Mouse (Mus musculus): ENCODE data around the gene Primpol. TPM values are rescaled to one million over a fixed set of nuclear protein-coding genes. Genes with fewer than 3 reads are reported as not detected.

Primpol gene
- polyA plus RNA-seq, 1 experiment from 2014 or later = 14.9 TPM

- H3K4me3 ChIP-seq (ENCODE audit: low read depth, low read length) = no peak overlapping the region
- no peak overlapping the region for H3K27ac ChIP-seq (ENCODE audit: low read depth, low read length)
- H3K9ac ChIP-seq (ENCODE audit: low read length) = no peak overlapping the region
- H3K4me2 ChIP-seq (ENCODE audit: low read depth, low read length, severe bottlenecking) = no peak overlapping the region
- no peaks in the 10 kb centered on the region for H3K9me3 ChIP-seq (ENCODE audit: control insufficient read depth, low read length)
- DNase-seq (ENCODE audit: low spot score) (no peak), ATAC-seq (replicated peaks; ENCODE audit: low FRiP score) (no peak)
- no peaks in the 10 kb centered on the region for H3K36me3 ChIP-seq (ENCODE audit: control insufficient read depth, insufficient read depth, low read length)
- peaks cover 4% of the 10 kb centered on the region; the same call in 1 of the 2 replicates for H3K4me1 ChIP-seq (replicated peaks; ENCODE audit: control insufficient read depth, insufficient read depth, low read length)
- WGBS = 87% methylated on average over 8 of the region's 8 CpGs
- no peaks in the 10 kb centered on the region for H3K27me3 ChIP-seq (ENCODE audit: control insufficient read depth, insufficient read depth, low read length)
Observed at GRCm38 (mm10) chr8:46615936-46616335, 1.1 kb downstream of the Primpol start.

- Histone ChIP-seq H3K4me2 (ENCODE audit: low read depth, low read length, severe bottlenecking) (no peak overlapping the region), H3K4me1 (replicated peaks; ENCODE audit: control insufficient read depth, insufficient read depth, low read length) (no peaks in the 10 kb centered on the region), H3K27ac (ENCODE audit: low read depth, low read length) (no peak overlapping the region), H3K36me3 (ENCODE audit: control insufficient read depth, insufficient read depth, low read length) (no peaks in the 10 kb centered on the region), H3K4me3 (ENCODE audit: low read depth, low read length) (no peak overlapping the region), H3K9ac (ENCODE audit: low read length) (no peak overlapping the region), H3K27me3 (ENCODE audit: control insufficient read depth, insufficient read depth, low read length) (no peaks in the 10 kb centered on the region), H3K9me3 (ENCODE audit: control insufficient read depth, low read length) (no peaks in the 10 kb centered on the region)
- WGBS = 73% methylated on average over 4 of the region's 4 CpGs
- DNase-seq (ENCODE audit: low spot score) (no peak), ATAC-seq (replicated peaks; ENCODE audit: low FRiP score) (no peak)
Observed at GRCm38 (mm10) chr8:46613377-46613776, 3.6 kb downstream of the Primpol start.

DNA sequence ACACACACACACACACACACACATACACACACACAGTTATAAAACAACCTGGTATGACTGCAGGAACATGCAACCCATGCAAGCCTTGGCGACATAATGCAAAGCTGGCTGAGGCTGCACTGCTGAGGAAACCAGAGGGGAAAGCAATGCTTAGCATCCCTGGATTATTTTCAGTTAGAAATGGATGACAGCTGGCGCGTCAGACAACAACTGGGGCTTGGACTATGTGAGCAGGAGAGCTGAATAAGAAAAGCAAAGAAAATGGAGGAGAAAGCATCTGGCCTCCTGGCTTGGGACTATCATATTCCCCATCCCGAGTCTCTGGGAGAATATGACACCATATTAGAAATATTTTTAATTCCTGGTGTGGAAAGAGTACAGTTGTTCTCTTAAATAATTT lies 4.1 kb downstream of the Primpol start:
- 85% methylated on average over 4 of the region's 4 CpGs for WGBS
- no peaks in the 10 kb centered on the region for H3K9me3 ChIP-seq (ENCODE audit: control insufficient read depth, low read length)
- H3K27ac ChIP-seq (ENCODE audit: low read depth, low read length) = no peak overlapping the region
- no peak overlapping the region for H3K4me3 ChIP-seq (ENCODE audit: low read depth, low read length)
- no peak overlapping the region for H3K4me2 ChIP-seq (ENCODE audit: low read depth, low read length, severe bottlenecking)
- no peak overlapping the region for H3K9ac ChIP-seq (ENCODE audit: low read length)
- no peaks in the 10 kb centered on the region for H3K36me3 ChIP-seq (ENCODE audit: control insufficient read depth, insufficient read depth, low read length)
- DNase-seq (ENCODE audit: low spot score) = no peak
- H3K27me3 ChIP-seq (ENCODE audit: control insufficient read depth, insufficient read depth, low read length) = no peaks in the 10 kb centered on the region
- no peak for ATAC-seq (replicated peaks; ENCODE audit: low FRiP score)
- no peaks in the 10 kb centered on the region for H3K4me1 ChIP-seq (replicated peaks; ENCODE audit: control insufficient read depth, insufficient read depth, low read length)

- H3K27me3 ChIP-seq (ENCODE audit: control insufficient read depth, insufficient read depth, low read length) = no peaks in the 10 kb centered on the region
- 89% methylated on average over 8 of the region's 8 CpGs for WGBS
- no peak overlapping the region for H3K4me3 ChIP-seq (ENCODE audit: low read depth, low read length)
- H3K4me1 ChIP-seq (replicated peaks; ENCODE audit: control insufficient read depth, insufficient read depth, low read length) = no peaks in the 10 kb centered on the region
- no peak overlapping the region for H3K9ac ChIP-seq (ENCODE audit: low read length)
- no peak overlapping the region for H3K4me2 ChIP-seq (ENCODE audit: low read depth, low read length, severe bottlenecking)
- H3K27ac ChIP-seq (ENCODE audit: low read depth, low read length) = no peak overlapping the region
- no peaks in the 10 kb centered on the region for H3K9me3 ChIP-seq (ENCODE audit: control insufficient read depth, low read length)
- no peaks in the 10 kb centered on the region for H3K36me3 ChIP-seq (ENCODE audit: control insufficient read depth, insufficient read depth, low read length)
- DNase-seq (ENCODE audit: low spot score) = no peak
- no peak for ATAC-seq (replicated peaks; ENCODE audit: low FRiP score)
Observed at GRCm38 (mm10) chr8:46611557-46611956, 5.5 kb downstream of the Primpol start.

DNA sequence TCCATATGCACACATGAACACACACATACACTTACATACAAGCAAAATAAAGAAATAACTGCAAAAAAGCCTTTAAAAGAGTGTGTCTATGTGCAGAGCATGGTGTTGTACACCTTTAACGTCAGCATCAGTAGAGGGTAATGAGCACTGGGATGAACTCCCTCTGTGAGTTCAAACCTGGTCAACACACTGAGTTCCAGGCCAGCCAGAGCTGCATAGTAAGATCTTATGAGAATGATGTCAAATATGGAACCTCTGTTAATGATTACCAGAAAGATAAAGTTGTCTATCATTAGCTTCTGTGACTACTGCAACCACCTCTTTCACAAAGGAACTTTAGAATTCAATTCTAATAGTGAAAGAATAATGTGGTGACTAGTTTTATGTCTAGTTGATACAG lies 10.1 kb downstream of the Primpol start:
- no peak overlapping the region for H3K4me3 ChIP-seq (ENCODE audit: low read depth, low read length)
- no peak for DNase-seq (ENCODE audit: low spot score)
- 81% methylated on average over 1 of the region's 1 CpGs for WGBS
- H3K27me3 ChIP-seq (ENCODE audit: control insufficient read depth, insufficient read depth, low read length) = no peaks in the 10 kb centered on the region
- no peak overlapping the region for H3K4me2 ChIP-seq (ENCODE audit: low read depth, low read length, severe bottlenecking)
- no peaks in the 10 kb centered on the region for H3K36me3 ChIP-seq (ENCODE audit: control insufficient read depth, insufficient read depth, low read length)
- H3K9ac ChIP-seq (ENCODE audit: low read length) = no peak overlapping the region
- ATAC-seq (replicated peaks; ENCODE audit: low FRiP score) = no peak
- H3K27ac ChIP-seq (ENCODE audit: low read depth, low read length) = no peak overlapping the region
- H3K4me1 ChIP-seq (replicated peaks; ENCODE audit: control insufficient read depth, insufficient read depth, low read length) = no peaks in the 10 kb centered on the region
- no peaks in the 10 kb centered on the region for H3K9me3 ChIP-seq (ENCODE audit: control insufficient read depth, low read length)

- ATAC-seq (replicated peaks; ENCODE audit: low FRiP score) = no peak
- Histone ChIP-seq H3K27me3 (ENCODE audit: control insufficient read depth, insufficient read depth, low read length) (no peaks in the 10 kb centered on the region), H3K36me3 (ENCODE audit: control insufficient read depth, insufficient read depth, low read length) (no peaks in the 10 kb centered on the region), H3K27ac (ENCODE audit: low read depth, low read length) (no peak overlapping the region), H3K4me1 (replicated peaks; ENCODE audit: control insufficient read depth, insufficient read depth, low read length) (no peaks in the 10 kb centered on the region), H3K9ac (ENCODE audit: low read length) (no peak overlapping the region), H3K4me3 (ENCODE audit: low read depth, low read length) (no peak overlapping the region), H3K9me3 (ENCODE audit: control insufficient read depth, low read length) (no peaks in the 10 kb centered on the region), H3K4me2 (ENCODE audit: low read depth, low read length, severe bottlenecking) (no peak overlapping the region)
- DNase-seq (ENCODE audit: low spot score) = no peak
- WGBS = 84% methylated on average over 5 of the region's 5 CpGs
Observed at GRCm38 (mm10) chr8:46603587-46603986, 13.4 kb downstream of the Primpol start.

DNA sequence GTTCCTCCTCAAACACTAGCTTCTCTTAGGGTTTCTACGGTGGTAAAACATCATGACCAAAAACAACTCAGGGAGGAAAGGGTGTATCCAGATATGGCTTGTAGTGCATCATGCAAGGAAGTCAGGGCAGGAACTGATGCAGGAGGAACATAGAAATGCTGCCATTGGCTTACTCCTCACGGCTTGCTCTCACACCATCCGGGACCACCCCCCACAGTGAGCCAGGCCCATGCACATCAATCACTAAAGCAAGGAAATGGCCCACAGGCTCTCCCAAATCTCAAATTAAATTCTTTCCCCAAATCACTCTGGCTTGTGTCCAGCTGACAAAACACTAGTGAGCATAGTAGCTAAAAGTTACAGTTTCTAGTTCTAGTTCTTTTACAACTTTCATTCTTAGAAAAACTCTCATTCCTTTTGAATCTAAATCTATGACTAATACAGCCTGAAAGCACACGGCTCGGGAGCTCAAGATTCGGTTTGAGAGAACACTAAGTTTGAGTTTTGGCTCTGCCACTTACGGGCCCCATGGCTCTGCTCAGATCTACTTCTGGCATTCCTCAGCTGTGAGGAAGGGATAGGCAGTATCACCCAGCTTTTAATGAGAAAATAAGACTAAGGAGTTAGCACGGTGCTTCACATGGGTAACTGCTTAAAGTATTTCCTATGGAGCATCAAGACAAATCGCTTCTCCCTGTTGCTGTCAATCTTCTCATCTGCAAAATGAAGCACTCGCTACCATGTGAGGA lies 15.9 kb downstream of the Primpol start:
- ATAC-seq (replicated peaks; ENCODE audit: low FRiP score) (no peak), DNase-seq (ENCODE audit: low spot score) (no peak)
- Histone ChIP-seq H3K27ac (ENCODE audit: low read depth, low read length) (no peak overlapping the region), H3K4me2 (ENCODE audit: low read depth, low read length, severe bottlenecking) (no peak overlapping the region), H3K9ac (ENCODE audit: low read length) (no peak overlapping the region), H3K36me3 (ENCODE audit: control insufficient read depth, insufficient read depth, low read length) (no peaks in the 10 kb centered on the region), H3K27me3 (ENCODE audit: control insufficient read depth, insufficient read depth, low read length) (no peaks in the 10 kb centered on the region), H3K9me3 (ENCODE audit: control insufficient read depth, low read length) (no peaks in the 10 kb centered on the region), H3K4me1 (replicated peaks; ENCODE audit: control insufficient read depth, insufficient read depth, low read length) (no peaks in the 10 kb centered on the region), H3K4me3 (ENCODE audit: low read depth, low read length) (no peak overlapping the region)
- 78% methylated on average over 10 of the region's 10 CpGs for WGBS

DNA sequence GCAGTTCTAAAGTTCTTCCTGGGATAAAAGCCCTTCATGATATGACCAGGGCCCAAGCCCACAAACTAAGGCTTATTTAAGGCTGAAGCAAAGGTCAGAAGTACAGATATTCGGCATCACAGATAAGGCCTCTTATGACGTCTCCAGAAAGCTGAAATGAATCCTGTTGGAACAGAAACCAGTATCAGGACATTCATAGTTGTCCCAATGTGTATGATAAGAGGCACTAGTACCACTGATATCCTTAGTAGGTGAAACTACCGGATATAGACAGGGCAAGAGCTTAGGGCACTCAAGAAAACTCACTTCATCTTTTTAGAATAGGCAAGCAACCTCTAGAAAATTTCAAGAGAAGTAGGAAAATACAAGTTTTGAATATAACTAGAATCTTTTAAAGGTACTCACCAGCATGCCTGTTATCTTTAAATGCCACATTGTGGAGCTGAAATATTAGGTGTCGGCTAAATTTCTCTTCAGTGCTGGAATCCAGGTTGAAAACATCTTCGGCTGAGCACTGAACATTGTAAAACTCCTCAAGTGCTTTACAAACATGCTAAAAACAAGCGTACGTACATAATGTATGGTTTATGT lies 17.6 kb downstream of the Primpol start:
- H3K4me1 ChIP-seq (replicated peaks; ENCODE audit: control insufficient read depth, insufficient read depth, low read length) = no peaks in the 10 kb centered on the region
- H3K27me3 ChIP-seq (ENCODE audit: control insufficient read depth, insufficient read depth, low read length) = no peaks in the 10 kb centered on the region
- no peak overlapping the region for H3K9ac ChIP-seq (ENCODE audit: low read length)
- ATAC-seq (replicated peaks; ENCODE audit: low FRiP score) (no peak), DNase-seq (ENCODE audit: low spot score) (no peak)
- no peaks in the 10 kb centered on the region for H3K9me3 ChIP-seq (ENCODE audit: control insufficient read depth, low read length)
- no peak overlapping the region for H3K4me3 ChIP-seq (ENCODE audit: low read depth, low read length)
- 91% methylated on average over 7 of the region's 7 CpGs for WGBS
- H3K36me3 ChIP-seq (ENCODE audit: control insufficient read depth, insufficient read depth, low read length) = no peaks in the 10 kb centered on the region
- H3K4me2 ChIP-seq (ENCODE audit: low read depth, low read length, severe bottlenecking) = no peak overlapping the region
- no peak overlapping the region for H3K27ac ChIP-seq (ENCODE audit: low read depth, low read length)

DNA sequence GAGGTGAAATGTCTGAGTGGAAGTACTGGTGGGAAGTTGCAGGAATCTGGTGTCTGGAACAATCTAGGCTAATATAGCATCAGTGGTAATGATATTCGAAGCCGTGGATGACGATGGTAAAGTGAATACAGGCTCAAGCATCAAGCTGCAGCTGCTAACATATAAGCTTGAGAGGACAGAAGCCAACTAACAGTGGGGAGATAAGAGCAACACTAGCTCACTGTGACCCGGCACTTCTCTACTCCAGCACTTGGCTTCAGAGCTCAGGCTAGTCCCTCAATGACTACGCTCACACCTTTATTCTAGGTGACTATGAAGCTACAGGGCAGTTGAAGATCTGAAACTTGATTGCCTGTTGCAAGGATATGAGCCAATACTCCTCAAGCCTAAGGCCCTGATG lies 18.3 kb downstream of the Primpol start:
- Histone ChIP-seq H3K4me3 (ENCODE audit: low read depth, low read length) (no peak overlapping the region), H3K36me3 (ENCODE audit: control insufficient read depth, insufficient read depth, low read length) (no peaks in the 10 kb centered on the region), H3K27ac (ENCODE audit: low read depth, low read length) (no peak overlapping the region), H3K4me1 (replicated peaks; ENCODE audit: control insufficient read depth, insufficient read depth, low read length) (no peaks in the 10 kb centered on the region), H3K27me3 (ENCODE audit: control insufficient read depth, insufficient read depth, low read length) (no peaks in the 10 kb centered on the region), H3K9ac (ENCODE audit: low read length) (no peak overlapping the region), H3K9me3 (ENCODE audit: control insufficient read depth, low read length) (no peaks in the 10 kb centered on the region), H3K4me2 (ENCODE audit: low read depth, low read length, severe bottlenecking) (no peak overlapping the region)
- 90% methylated on average over 5 of the region's 5 CpGs for WGBS
- DNase-seq (ENCODE audit: low spot score) = no peak
- ATAC-seq (replicated peaks; ENCODE audit: low FRiP score) = no peak
